Mouse (Mus musculus): ENCODE measurements around the gene Tefm.
"Not testable (repeated sequence)": the region's sequence is repeated elsewhere in the genome, so short reads cannot be mapped to it uniquely, and the experiment has no call there.

Tefm gene

DNA sequence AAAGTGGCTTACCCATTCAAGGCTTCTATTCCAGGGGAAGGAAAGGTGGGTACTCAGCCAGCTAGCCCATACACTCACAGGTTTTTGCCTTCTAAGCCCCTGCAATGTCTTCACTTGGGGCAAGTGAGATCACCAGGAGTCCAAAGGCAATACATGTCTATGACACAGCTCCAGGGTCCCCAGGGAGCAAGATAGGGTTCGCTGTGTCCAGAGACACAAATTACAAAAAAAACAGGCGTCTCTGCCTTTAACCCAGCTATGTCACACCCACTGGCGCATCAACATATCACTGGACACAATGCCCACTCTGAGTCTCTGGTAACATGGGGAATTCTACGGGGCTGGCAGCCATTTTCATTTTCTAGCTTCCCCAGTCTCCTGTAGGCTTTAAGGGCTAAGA is 14.0 kb upstream of the Tefm start:
- no peak for DNase-seq

DNA sequence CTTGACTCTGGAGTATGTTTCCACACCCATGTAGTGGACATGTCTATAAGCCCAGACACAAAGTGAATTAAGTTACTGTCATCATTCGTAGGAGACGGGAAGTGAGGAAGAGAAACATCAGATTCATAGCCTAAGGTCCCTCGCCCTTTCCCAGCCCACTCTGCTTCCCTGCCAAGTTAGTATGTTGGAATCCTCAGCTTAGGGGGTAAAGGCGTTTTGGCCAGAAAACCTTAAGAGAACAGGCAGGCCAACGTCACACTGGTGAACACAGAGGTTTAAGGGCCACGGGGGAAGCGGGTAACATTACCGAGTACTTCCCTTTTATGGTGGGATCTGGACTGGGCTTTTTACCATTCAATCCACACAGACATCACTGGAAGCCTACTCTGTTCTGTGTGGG is 13.6 kb upstream of the Tefm start:
- DNase-seq, result no peak

DNA sequence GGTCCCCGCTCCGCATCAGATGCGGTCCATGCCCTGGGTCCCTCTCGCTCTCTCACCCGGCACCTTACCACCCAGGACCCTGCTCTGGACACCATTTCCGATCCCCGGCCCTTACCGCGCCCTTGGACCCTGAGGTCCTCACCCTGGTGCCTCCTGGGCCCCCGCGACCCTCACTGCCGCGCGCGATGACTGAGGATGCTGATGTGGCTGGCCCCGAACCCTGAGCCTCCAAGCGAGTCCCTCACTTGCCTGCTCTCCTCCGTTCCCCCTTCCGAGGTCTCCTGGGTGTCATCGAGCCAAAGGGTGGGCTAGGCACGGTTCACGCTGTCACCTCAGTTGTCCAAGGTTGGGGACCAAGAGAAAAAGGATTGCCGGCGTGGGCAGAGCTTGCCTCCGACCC is 12.5 kb upstream of the Tefm start:
- DNase-seq, result no peak

DNA sequence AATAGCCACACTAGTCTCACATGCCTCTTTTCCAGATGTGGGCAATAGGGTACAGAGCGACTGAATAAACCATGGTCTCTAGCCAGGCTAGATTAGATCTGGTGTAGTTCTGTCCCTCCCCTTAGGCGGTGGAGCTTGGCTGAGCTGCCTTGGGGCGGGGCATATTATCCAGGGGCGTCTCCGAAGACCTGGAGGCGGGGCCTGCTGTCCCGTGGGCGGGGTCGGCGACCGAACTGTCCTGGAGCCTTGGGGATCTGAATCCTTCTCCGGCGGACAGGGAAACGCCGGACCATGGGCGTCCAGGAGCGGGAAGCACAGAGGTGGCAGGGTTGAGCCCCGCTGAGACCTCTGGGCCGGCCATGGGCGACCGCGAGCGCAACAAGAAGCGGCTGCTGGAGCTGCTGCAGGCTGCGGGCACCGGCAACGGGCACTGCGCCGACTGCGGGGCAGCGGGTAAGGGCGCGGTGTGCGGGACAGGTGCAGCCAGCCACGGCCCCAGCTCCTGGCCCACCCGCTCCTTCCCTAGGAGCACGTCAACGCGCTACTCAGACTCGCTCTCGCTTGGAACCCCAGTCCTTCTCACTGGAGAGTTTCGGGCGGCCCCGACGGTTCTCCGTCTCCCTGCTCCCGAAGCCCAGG is 12.0 kb upstream of the Tefm start, which contains the start of gene Adap2:
Gene Adap2 (plus strand): TSS at position 249 of the 639 bp plus-strand sequence.
- DNase-seq, result peak; percentile 96 to 98

DNA sequence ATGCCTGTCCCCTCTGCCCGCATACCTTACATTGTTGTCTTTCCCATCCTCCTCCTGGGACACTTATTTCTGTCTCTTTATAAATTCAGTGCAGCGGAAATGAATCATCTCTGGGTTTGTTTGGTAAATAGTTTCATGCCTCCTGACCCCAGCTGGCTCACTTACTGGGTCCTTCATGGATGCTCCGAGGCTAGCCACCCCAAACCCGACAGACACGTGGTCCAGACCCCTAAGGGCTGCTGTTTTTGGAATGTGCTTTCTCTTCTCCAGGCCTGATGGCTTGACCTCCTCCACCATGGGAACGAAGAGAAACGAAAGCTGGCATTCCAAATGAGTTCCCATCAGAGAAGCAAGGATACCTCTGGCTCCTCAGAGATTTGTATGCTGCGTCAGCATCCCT is 10.4 kb upstream of the Tefm start:
- peak; percentile 48 to 68 for DNase-seq

DNA sequence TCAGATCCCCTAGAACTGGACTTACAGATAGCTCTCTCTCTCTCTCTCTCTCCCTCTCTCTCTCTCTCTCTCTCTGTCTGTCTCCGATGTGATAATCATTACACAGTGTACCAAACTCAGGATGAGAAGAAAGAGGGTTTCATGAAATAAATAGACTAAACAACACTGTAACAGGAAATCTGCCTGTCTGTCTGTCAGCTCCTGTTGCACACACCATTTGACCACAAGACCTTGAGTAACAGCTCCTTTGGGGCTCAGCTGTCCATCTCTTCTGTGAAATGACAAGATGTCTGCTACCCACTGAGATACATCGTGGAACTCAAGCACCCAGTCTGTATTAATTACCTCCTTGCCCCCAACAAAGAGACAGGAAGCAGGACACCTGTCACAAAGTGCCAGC is 9.6 kb upstream of the Tefm start:
- DNase-seq, result no peak

DNA sequence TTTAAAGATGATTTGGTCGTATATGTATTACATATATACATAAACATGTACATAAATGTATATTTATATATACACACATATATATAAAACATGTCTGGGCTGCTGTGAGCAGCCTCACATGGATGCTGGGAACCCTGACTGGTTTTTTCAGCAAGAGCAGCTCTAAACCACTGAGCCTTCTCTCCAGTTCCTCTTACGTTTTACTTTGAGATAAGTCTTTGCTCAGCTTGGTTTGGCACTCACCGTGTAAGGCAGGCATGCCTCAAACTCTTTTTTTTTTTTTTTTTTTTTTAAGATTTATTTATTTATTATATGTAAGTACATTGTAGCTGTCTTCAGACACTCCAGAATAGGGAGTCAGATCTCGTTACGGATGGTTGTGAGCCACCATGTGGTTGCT is 8.6 kb upstream of the Tefm start:
- no peak for DNase-seq

DNA sequence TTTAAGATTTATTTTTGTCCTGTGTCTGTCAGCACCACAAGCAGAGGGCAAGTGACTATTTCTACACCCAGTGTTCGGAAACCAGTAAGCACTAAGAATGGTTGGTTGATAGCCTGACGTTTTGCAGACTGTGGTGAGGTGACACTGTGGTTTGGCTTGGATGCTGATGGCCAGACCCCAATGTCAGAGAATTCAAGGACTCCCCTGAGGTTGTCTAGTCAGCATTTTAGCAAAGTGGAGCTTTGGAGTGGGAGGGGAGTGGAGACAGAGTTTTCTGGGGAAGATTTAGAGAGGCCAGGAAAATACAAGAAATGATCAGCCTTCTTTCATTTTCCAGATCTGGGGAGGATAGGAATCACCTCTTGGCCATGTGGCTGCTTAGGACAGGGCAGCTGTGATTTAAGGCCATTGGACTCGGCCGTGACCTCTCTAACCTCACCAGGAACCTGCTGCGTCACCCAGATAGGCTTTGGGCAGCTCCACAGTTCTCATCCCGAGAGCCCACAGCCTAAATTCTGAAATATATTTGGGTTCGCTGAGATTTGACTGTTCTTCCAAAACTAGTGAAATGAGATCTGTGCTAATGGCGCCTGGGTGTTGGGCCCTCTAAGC is 7.5 kb upstream of the Tefm start:
- peak in 1 of 2 experiments; percentile 54 for DNase-seq

DNA sequence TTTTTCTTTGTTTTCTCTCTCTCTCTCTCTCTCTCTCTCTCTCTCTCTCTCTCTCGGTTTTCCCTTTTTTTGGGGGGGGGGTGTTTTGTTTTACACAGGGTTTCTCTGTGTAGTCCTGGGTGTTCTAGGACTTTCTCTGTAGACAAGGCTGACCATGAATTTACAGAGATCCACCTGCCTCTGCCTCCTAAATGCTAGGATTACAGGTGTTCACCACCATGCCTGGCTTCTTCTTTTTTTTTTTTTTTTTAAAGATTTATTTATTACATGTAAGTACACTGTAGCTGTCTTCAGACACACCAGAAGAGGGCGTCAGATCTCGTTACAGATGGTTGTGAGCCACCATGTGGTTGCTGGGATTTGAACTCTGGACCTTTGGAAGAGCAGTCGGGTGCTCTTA is 7.0 kb upstream of the Tefm start:
- DNase-seq, result not testable (repeated sequence)

DNA sequence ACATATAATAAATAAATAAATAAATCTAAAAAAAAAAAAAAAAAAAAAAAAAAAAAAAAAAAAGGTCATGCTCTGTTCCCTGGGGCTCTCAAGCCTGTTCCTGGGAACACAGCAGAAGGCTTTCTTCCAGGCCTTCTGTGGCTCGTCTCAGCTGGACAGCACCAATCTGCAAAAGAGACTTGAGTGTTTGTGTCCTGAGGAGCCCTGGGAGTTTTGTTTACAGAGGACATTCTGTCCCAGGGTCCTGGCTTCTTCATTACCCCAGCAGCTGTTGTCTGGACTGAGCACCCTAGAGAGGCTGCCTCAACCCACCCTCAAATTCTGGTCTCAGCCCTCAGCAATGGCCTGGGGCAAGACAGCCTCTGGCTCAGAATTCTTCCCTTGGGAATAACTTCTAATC is 6.3 kb upstream of the Tefm start:
- peak in 1 of 2 experiments; percentile 77 for DNase-seq

DNA sequence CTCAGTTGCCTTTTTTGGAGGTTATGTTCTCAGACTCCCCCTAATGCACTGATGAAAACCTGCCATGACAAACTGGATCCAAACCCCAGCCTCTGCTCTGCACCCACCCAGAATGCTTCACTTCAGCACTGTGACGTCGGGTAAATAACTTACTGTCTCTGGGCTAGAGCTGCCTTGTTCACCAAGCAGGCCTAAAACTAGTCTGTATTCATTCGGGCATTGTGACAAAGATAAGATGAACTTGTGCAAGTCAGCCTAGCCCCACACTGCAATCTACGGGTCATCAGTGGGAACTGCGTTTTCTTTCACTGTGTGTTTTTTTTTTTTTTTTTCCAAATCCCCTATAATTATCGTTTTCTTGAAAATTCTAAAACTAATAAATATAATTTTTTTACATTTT is 5.8 kb upstream of the Tefm start:
- no peak for DNase-seq

DNA sequence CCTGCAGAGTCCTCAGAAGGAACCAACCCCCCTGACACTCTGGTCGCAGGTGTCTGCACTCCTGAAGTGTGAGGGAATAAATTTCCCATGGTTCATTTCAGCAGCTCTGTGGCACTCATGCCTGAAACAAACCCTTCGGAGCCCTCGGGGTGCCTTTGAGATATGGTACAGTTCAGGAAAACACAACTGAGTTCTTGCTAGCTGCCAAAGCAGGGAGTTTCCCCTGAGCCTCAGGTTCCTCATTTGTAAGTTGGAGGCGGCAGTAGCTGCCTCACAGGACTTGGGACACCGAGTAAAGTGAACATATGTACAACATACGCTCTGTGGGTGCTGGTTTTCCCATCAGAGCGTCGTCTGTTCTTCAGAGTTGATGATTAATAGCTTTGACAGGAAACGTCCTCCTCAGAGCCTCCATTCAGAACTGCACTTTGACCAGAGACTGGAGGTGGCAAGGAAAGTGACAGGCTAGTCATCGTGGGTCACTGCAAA is 3.9 kb upstream of the Tefm start:
- peak; percentile 36 to 70 for DNase-seq

DNA sequence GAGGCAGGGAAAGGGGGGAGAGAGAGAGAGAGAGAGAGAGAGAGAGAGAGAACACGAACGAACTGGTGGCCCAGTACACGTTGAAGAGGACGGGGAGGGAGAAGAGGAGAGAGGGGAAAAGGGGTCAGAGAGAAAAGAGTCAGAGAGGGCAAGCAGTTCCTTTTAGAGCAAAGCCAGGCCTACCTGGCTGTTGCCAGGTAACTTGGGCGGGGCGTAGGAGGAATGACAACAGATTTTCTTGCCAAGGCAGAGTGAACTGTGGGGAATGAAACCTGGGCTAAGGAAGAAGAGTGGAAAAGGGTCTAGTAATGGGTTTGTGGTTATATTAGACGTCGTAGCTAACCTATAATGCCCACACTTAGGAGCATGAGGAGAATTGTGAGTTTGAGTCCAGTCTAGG is 897 bp upstream of the Tefm start:
- peak in 1 of 2 experiments; percentile 53 for DNase-seq

DNA sequence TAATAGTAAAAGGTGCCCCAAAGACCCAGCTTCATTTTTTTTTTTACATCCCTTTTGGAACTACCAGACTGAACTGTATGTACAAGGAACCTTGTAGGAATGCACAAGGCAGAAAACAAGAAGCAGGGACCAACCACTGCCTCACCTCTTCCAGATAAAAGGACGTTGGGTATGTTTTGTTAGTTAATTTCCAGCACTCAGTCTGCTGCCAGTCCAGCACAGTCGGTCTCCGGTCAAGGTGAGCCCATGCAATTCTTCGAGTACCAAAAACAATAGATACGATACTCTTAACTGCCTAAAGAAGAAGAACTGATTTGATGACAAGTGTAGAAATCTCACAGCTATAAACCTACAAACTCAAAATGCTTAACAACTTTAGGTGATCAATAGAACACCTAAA is 4.2 kb downstream of the Tefm start:
- no peak for DNase-seq

DNA sequence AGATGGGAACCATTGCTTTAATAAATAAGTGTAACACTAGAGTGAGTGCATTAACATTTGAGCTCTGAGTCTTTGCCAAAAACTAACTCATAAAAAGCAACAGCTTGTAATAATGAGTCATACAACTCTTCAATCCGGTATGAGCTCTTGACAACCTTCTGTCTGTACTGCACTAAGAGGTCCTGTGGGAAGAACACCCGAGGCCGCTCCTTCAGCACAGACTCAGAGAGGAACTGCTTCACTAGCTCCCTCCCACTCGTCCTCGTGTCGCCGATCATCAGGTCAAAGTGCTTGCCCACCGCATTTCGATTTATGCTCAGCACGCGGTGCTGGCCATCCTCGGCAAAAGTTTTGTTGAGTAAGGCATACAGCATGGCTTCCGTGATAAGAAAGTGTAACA is 5.2 kb downstream of the Tefm start:
- DNase-seq, result no peak

DNA sequence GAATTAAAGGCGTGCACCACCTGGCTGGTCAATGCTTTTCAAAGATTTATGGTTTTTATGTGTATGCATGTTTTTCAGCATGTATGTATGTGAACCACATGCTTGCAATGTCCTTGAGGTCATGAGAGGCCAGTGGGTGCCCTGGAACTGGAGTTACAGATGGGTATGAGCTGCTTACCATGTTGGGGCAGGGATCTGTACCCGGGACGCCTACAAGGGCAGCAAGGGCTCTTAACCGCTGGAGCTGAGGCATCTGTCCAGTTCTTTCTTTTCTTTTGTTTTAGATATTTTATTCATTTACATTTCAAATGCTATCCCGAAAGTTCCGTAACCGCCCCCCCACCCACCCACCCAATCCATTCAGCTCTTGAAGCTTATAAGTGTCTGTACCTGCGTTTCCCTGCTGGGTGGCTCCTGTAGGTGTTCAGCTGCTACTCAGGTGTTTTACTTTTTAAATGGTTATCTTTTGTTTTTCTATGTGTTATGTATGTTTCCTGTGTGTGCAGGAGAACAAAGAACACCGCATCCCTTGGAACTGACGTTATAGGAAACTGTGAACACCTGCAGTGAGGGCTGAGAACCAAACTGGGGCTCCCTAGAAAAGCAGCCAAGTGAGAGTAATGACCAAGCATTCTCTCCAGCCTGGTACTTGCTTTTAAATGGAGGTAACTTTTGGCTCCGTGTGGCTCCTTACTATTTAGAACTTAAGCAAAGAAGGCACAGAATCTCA is 5.9 kb downstream of the Tefm start:
- DNase-seq, result no peak

DNA sequence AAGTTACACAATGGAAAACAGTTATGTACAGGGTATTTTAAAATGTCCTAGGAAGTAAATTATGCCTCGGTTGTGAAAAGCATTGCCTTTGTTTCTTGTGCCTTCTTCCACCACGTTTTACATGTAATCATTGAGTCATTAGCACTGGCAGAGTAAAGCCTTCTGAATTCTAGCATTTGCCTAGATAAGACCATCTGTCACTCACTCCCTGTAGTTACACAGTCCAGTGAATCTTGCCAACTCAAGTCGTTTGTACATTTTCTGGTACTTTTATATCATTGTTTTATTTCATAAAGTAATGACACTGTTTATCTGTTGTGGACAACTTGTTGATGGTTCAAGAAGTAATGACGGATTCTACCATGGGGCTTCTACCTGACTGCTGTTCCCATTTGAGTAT is 7.2 kb downstream of the Tefm start:
- DNase-seq, result no peak

DNA sequence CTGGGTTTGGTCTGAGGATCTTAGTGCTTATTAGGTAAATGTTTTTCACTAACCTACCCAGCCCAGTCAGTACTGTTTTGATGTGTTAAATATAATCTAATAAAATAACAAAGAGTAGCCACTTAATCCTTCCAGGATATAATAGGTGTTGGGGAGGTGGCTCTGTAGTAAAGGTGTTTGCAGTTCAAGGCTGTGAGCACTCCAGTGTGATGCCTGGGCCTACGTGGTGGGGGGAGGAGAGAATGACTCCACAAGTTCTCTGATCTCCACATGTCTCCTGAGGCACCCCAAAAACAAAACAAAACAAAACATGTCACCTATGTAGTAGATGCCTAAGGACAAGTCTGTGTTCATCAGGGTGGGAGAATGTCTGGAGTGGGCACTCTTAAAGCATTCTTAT is 9.9 kb downstream of the Tefm start:
- no peak for DNase-seq

DNA sequence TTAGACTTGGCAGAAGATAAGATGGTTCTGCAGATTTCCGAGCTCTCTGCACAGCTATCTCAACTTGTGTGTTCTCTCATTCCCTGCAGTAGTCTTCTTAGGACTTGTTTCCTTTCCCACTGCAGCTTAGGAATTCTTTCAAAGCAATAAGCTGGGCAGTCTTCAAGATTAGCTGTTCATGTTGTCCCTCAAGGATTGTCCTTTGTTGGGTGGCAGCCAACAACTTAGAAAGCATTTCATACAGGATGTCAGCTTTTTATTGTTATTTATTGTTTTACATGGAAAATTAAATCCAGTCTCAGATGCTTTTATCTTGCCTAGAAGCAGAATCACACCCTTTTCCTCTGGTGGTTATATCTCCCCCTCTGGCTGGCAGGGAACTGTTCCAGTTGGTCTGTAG is 25.6 kb downstream of the Tefm start:
- DNase-seq, result peak in 1 of 2 experiments; percentile 54

DNA sequence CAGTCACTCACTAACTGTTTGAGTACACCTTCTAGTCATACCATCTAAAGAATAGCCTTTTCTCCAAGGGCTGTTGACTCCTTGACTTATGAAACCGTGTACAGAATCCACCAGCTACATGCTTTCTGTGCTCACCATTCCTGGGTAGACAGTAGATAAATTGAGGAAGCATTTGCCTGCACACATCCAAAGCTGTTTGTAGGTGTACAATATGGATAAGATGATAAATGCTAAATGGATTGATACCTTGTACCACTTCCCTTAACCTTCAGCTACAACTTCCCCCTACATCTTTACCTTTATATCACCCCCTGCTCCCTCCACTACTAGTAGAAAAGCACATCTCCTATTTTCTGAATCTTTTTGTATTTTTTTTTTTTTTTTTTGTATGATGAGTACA is 37.6 kb downstream of the Tefm start:
- DNase-seq, result no peak

DNA sequence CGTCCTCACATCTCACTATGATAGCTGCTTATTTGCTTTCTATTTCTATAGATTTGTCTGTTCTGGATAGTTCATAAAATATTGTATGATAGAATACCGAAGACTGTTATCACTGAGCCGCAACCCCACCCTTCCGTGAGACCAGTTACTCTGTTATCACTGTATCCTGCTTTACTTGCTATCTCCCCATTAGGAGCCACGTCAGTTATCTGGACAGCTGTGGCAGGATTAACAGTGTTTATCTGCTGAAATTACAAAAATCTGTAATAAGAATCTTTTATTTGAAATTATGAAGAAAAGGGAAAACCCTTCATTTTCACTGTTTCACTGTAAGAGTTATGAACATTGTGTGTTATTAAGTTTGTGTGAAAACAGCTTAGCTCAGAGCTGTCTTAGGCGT is 40.7 kb downstream of the Tefm start:
- no peak for DNase-seq

DNA sequence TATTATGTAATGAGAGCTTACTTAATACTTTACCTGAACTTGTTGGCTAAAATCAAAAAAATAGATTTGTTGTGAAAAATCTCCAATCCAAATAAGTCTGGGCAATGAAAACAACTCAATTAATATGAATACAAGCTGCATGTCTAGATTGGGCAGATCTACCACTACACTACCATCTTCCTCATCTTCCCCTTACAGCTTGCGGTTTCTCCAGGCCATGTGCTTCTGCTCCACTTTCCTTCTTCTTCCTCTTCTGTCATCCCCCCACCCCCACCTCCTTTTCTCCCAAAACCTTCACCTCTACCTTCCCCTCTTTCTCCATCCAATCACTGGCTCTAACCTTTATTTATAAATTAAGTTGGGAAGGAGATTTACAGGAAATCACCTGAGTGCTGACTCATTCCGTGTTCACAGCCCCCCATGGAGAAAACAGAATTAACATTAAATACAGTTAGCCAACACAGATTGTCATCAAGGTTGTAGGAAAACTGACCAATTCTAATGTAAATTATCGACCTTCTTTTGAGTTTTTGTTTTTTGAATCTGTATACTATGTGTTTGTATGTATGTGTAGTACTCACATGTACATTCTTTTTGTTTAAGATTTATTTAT is 43.4 kb downstream of the Tefm start:
- no peak for DNase-seq

DNA sequence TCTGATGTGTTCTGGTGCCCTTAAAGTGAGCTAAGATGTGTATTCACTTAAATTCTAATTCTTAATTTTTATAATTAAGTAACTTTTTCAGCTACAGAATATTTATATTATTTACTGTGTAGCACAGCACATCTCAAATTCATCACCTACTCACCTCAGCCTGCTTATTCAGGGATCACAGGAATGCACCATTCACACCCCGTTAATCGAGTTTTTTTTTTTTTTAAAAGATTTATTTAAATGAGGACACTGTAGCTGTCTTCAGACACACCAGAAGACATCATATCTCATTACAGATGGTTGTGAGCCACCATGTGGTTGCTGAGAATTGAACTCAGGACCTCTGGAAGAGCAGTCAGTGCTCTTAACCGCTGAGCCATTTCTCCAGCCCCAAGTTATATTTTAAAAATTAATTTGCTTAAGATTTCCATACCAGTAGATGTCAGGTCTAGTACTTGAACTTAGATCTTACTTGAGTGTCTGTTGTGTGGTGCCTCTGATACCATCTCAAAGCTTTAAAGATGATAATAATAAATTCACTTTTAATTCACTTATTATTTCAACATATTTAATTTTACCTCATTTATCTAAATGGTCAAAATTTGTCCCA is 51.3 kb downstream of the Tefm start:
- DNase-seq, result no peak

Measured in kidney, postnatal 25 days (tissue).